Mouse (Mus musculus) brain, adult 2 months (tissue): Measurements from ENCODE around the gene Gm9972.

Experiments
- DNase-seq: peaks from one replicate; pipeline ENCODE4 v3.0.0; 2011; ENCODE audit warnings: low read depth, low spot score

The Gm9972 gene

DNA sequence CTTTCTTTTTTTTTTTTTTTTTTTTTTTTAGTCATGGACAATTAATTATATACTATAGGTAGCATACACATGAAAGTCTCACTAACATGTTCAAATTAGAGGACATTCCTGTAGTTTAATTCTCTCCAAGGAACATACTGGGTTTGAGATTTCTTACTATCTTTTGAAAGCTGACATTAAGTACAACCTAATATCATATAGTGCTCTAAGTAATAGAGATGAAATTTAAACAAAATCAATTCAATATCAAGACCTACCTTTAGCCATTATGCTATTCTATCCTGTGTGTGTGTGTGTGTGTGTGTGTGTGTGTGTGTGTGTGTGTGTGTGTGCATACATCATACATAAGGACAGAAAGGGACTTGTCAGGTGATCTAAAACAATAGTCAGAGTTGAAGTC lies at the start of gene Gm9972:
TSS of gene Gm9972 (plus strand) at position 301 of the 400 bp plus-strand sequence.
- no peak for DNase-seq

DNA sequence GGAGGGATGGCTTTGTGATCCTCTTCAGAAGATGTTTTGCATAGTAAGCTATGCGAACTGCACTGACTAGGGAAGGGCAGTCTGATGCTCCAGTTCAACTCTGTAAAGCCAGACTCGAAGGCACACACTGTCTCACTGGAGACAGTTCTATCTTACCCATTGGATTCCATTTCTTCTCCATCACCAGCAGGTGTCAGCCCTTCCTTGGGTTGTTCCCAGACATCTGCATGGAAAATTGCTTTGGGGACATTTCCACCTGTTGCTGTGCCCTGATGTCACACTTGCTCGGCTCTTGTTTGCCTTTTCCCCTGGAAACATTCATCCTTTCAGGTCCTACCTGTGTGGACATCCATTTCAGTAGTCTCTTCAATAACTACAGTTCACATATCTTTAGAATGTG lies 36.4 kb upstream of the Gm9972 start:
- DNase-seq, result peak; percentile 68

DNA sequence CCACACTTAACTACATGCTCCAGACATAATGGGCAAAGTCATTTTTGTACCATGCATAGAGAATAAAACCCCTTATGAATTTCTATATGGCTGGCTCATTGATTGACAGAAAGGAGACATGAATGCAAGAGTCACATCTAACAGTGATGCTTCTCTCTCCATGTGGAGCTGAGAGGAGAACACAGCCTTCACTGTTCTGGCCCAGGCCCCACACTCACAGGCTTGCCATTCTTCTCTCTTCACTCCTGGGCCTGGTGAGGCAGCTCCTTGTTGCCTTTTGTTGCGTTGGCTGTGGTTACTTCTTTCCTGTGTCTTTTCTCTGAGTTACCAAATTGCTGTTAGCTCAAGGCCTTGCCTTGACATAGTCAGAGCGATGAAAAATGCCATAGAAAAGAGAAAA lies 23.6 kb upstream of the Gm9972 start:
- peak; percentile 57 for DNase-seq

DNA sequence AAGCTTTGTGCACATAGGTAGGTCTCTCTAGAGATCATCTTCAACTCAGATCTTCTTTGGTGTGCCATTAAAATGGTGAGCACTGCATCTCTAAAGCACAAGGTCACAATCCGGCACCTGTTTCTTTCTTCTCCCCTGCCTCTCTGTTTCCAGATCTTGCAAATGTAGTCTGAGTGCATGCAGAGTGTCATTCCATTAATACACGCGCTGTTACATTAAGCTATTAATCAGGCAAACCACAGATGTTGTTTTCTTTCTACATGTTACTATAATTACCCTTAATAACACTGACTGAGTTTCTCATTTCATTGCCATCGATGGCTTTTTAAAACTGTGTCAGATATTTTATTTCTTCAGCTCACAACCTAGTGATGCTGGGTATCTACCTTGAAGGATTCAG lies 22.6 kb upstream of the Gm9972 start:
- DNase-seq, result peak; percentile 17

GRCm38 (mm10) chr11:43023109-43023688 lies 12.3 kb upstream of the Gm9972 start:
- DNase-seq, result no peak

DNA sequence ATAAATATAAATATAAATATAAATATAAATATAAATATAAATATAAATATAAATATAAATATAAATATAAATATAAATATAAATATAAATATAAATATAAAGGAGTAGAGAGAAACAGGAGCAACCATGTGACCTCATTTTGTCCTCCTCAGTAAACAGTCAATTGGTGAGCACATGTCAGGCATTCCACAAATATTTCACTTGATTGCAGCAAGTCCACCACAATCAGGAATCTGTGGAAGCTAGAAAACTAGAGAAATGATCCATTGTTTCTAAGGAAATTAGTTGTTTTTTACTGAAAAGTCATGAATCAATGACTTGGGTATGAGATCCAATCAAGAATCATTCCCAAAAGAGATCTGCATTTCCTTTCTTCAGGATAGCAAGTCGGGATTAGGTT lies 5.7 kb upstream of the Gm9972 start:
- DNase-seq, result no peak

- no peak for DNase-seq
Measured at GRCm38 (mm10) chr11:43032141-43032540, 3.4 kb upstream of the Gm9972 start.

DNA sequence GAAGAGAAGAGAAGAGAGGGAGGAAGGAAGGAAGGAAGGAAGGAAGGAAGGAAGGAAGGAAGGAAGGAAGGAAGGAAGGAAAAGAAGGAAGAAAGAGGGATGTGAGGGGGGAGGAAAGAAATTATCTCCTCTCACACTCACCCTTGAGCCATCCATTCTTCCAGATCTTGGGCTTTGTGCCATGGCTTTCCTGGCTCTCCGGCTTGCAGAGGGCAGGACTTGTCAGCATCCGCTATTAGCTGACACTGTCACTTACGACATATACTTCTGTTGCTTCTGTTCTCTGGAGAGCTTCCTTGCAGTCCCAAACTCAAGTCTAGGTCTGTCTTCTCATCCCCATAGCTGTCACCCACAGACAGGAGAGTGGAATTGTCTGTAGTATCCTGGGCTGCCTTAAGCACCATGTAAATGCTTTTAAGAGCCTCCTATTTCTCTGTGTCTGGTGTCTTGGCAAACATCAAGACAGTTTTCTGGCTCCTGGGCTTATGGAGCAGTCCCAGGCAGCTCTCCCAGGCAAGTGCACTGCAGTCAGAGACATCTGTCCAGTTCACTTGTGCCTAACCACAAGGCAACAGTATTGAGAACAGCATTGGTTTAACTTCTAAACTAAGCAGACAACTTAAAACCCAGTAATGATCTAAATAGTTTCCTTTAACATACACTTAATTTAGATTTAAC lies 10.5 kb downstream of the Gm9972 start:
- peak; percentile 63 for DNase-seq

- DNase-seq, result no peak
Measured at GRCm38 (mm10) chr11:43049363-43049762, 13.8 kb downstream of the Gm9972 start.

GRCm38 (mm10) chr11:43054972-43055371 lies 19.4 kb downstream of the Gm9972 start:
- DNase-seq, result peak; percentile 96

GRCm38 (mm10) chr11:43059437-43059970 lies 24.0 kb downstream of the Gm9972 start:
- DNase-seq, result peak; percentile 66

- peak; percentile 57 for DNase-seq
Measured at GRCm38 (mm10) chr11:43062286-43062685, 26.7 kb downstream of the Gm9972 start.

GRCm38 (mm10) chr11:43086309-43087050 lies 50.9 kb downstream of the Gm9972 start:
- no peak for DNase-seq
